Mouse (Mus musculus) bone marrow, adult 2 months (tissue): ENCODE data around the gene 2810021J22Rik.

Source experiments
- CTCF ChIP-seq: fragments of 200-500 bp; IDR thresholded peaks from 2 replicates; pipeline ENCODE4 v1.5.1; 2011; ENCODE audit warnings: low read length, control low read depth; ENCODE audit not compliant: control insufficient read depth, insufficient read depth
- POLR2A ChIP-seq: fragments of 200-500 bp; IDR thresholded peaks from 2 replicates; pipeline ENCODE4 v1.6.1; 2011; ENCODE audit warnings: low read depth, mild to moderate bottlenecking, control low read depth, low read length, borderline replicate concordance; ENCODE audit not compliant: control insufficient read depth

GRCm38 (mm10) chr11:58930254-58930653 lies 63.2 kb downstream of the 2810021J22Rik start:
- no peak for TF ChIP-seq CTCF
- no peak for TF ChIP-seq POLR2A
